Mouse (Mus musculus): Measurements from ENCODE around the gene Vmp1. TPM values are rescaled to one million over a fixed set of nuclear protein-coding genes. Genes with fewer than 3 reads are reported as not detected.

The Vmp1 gene
- total RNA-seq, 2 experiments from 2014 or later, result 106 to 139 TPM

- no peak for DNase-seq (ENCODE audit: low spot score in 2 of 2)
These were observed 109.9 kb downstream of the Vmp1 start for GRCm38 (mm10) chr11:86573646-86574231.

GRCm38 (mm10) chr11:86572623-86573022, 111.0 kb downstream of the Vmp1 start:
- DNase-seq (ENCODE audit: low spot score in 2 of 2), result no peak

DNA sequence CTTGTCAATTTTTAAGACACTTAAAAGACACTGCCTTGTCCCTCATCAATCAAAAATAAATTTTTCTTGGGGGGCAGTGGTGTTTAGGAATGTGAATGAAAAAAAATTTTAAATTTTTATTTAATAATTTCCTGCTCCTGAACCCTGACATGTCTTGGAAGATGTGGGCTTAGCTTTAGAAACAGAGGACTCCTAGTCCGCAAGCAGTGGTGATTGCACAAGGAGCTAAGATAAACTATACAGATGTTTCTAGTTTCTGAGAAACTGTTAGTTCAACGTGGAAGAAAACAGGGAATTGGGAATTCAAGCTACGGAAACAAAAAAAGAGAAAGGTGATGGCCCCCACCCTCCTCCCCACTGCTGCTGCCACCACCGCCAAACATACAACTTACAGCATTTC, 111.8 kb downstream of the Vmp1 start:
- no peak for DNase-seq (ENCODE audit: low spot score in 2 of 2)

DNA sequence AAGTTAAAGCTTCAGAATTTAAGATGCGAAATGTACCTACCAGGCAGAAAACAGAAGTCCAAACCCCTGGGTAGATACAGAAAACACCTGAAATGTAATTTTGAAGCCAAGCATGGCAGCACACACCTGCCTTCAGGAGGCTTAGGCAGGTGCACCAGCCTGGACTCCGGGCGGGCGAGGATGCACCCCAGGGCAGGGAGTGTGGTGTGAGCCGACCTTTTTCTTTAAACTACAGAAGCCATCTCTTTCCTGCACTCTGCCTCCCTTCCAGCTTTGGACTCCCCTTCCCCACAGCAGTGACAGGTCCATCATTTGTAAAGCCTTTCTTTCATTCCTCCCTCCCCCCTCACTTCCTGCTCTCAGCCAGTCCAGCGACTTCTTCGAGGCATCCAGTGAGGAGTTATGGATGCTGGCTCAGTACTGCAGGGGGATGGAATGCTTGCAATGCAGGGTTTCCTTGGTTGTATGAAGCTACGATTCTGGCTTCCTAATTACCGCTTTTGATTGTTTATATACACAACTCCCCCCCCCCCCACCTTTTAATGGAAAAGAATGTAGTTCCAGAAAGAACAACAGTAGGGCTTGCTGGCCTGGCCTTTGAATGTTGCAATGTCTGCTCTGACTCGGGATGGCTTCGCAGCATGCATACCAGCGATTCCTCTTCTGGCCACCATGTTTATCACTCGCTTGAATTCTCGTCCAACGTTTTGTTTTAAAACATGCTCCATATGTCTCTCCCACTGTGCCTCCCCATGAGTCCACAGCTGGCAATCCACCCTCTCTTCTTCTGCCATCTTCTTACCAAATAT, 112.4 kb downstream of the Vmp1 start:
- DNase-seq (ENCODE audit: low spot score in 2 of 2), result no peak

- DNase-seq (ENCODE audit: low spot score in 2 of 2), result no peak
These were observed 113.3 kb downstream of the Vmp1 start for GRCm38 (mm10) chr11:86570261-86570746.

GRCm38 (mm10) chr11:86568425-86568824, 115.2 kb downstream of the Vmp1 start:
- DNase-seq (ENCODE audit: low spot score in 2 of 2), result no peak

DNA sequence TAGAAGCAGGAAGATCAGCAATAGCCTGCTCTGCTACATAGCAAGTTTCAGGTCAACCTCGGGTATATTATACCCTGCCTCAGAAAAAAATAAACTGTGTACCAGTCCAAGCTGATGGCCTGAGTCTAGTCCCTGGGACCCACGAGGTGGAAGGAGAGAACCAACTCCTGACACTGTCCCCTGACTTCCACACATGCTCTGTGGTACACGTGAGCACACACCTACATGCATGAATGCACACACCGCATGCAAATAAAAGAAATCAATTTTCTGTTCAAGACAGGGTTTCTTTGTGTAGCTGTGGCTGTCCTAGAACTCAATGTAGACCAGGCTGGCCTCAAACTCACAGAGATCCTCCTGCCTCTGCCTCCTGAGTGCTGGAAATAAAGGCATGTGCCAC, 125.4 kb downstream of the Vmp1 start:
- no peak for DNase-seq (ENCODE audit: low spot score in 2 of 2)

DNA sequence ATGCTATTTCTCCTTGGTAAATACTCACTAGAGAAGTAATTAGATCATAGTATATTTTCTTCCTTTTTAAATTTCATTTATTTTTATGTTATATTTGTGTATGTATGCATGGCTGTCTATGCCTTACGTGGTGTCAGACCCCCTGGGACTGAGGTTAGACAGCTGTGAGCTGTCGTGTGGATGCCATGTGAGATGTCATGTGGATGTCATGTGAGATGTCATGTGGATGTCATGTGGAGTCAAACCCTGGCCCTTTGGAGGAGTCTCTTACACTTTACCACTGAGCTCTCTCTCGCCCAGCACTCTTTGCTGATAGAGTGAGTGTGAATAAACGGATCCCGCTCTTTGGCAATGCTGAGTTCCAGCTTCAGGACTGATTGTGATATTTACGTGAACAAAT, 130.1 kb downstream of the Vmp1 start:
- DNase-seq (ENCODE audit: low spot score in 2 of 2), result no peak

- no peak for DNase-seq (ENCODE audit: low spot score in 2 of 2)
These were observed 136.2 kb downstream of the Vmp1 start for GRCm38 (mm10) chr11:86547412-86547811.

GRCm38 (mm10) chr11:86545556-86545955, 138.1 kb downstream of the Vmp1 start:
- no peak for DNase-seq (ENCODE audit: low spot score in 2 of 2)

GRCm38 (mm10) chr11:86544639-86545299, 138.9 kb downstream of the Vmp1 start, which contains the start of the genes Rps6kb1 and Tubd1:
Gene Rps6kb1 (minus strand): TSS chr11:86544805.
Gene Tubd1 (plus strand): TSS chr11:86544991.
- DNase-seq (ENCODE audit: low spot score in 2 of 2), result peak; percentile 96 to 98

GRCm38 (mm10) chr11:86543960-86544638, 139.5 kb downstream of the Vmp1 start:
- no peak for DNase-seq (ENCODE audit: low spot score in 2 of 2)

- DNase-seq (ENCODE audit: low spot score in 2 of 2), result no peak
These were observed 140.8 kb downstream of the Vmp1 start for GRCm38 (mm10) chr11:86542851-86543250.

DNA sequence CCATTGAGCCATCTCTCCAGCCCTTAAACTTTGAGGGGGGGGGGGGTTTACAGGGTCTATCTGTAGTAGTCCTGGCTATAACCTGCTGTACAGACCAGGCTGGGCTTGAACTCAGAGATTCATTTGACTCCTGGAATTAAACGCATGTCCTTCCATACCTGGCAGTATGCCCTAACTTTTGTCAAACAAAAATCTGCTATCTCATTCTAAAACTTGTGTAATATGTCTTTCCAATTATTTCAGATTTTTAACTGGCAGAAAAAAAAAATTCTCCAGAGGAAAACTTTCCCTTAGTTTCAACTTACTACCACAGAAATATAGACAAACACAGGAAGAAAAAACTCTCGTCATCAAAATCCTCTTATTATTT, 143.2 kb downstream of the Vmp1 start:
- no peak for DNase-seq (ENCODE audit: low spot score in 2 of 2)

DNA sequence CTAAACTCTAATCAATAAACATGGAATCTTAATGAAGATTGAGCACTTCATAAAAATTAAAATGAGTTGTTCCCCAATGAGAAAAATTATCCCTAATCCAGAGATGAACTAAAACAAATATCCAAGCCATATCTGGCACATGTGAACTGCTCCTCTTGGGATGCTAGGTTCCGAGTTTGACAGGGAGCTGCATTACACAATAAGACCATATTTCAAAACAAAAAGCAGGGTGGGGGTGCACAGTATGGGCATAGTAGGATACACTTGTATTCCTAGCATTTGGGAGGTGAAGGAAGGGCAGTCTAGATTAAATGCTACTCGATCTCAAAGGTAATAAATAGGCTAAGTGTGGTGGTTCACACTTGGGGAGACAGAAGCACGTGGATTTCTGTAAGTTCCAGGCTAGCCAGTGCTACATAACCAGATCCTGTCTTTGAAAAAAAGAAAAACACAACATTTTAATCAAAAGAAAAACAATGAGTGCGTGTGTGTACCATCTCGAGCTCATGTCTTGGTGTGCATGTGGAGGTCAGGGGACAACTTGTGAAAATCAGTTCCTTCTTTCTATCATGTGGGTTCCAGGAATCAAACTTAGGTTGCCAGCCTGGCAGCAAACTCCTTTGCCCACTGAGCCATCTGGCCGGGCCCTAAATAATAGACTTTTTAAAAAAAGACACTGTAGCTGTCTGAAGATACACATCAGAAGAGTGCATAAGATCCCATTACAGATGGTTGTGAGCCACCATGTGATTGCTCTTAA, 143.7 kb downstream of the Vmp1 start:
- DNase-seq (ENCODE audit: low spot score in 2 of 2), result no peak

GRCm38 (mm10) chr11:86538786-86539185, 144.8 kb downstream of the Vmp1 start:
- no peak for DNase-seq (ENCODE audit: low spot score in 2 of 2)

DNA sequence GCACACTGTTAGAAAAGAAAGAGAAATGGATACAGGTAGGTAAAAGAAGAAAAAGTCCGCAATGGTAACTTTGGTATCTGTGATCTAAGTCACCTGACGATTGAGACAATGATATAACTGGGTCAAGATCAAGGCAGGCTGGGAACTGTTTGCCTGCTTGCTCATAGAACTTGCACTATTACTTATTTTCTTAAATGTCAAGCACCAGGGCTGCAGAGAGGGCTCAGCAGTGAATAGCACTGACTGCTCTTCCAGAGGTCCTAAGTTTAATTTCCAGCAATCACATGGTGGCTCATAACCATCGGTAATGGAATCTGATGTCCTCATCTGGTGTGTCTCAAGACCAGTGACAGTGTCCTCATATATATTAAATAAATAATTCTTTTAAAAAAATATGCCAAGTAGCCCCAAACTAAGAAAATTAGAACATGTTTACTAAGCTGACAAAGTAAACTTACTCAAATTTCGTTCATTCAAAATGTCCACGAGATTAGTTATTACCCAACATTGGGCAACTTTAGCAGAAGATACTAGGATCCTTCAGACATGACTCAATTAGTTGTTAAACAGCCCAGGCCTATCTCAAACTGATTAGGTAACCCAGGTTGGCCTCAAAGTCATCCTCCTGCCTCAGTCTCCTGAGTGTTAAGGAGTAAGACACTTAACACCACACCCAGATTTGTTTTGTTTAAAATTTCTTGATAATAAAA, 149.3 kb downstream of the Vmp1 start:
- DNase-seq (ENCODE audit: low spot score in 2 of 2), result no peak
